8 mouse cellular contexts compared by ENCODE assay signal in the genomic region with DNA sequence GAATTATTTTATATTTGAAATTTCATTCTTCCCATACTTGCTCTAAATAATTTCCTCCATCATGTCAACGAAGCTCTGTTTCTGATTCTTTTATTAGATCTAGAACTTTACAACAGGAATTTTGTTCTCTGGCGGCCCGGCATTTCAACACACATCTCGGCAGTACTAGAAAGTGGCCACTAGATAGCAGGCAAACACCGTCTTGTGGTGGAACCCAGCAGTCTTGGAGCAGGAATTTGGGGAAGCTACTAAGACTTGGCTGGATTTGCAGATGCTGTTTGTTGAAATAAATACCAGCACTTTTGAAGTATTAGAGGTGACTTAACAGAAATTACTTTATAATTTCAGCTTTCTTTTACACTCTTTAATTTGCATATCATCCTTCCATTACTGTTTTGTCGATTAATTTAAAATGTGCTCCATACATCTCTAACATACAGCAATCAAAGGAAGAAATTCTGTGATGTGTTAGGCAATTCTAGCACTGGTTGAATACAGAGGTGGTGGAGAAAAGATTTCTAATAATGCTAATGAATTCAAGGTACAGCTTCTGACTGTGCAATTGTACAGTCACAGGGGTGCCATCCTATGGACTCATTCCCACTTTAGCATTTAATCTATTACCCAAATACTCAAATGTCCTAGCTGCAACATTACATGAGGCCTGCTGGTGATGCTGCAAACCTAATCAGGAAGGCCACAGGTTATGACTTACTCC.
DNase-seq lines count a peak whose midpoint lies in the region.

No protein-coding gene starts in this region.

- peak; percentile 17 for DNase-seq in ovary, postnatal 14 days (ENCODE audit: low spot score)
- DNase-seq in ovary, postnatal 10 days (ENCODE audit: low spot score), result no peak
- DNase-seq in cerebellum, adult 9-10 months, result peak; percentile 43
- peak; percentile 28 to 82 for DNase-seq in frontal cortex, adult 2 months (ENCODE audit: extremely low spot score in 1 of 2, low spot score in 1 of 2)
- DNase-seq in layer of hippocampus, adult 11-12 months (ENCODE audit: low spot score), result peak; percentile 45
- DNase-seq in lung, postnatal 25 days (ENCODE audit: low spot score), result peak; percentile 18
- DNase-seq in right cerebral cortex, postnatal 36 days (ENCODE audit: low spot score in 2 of 2), result peak; percentile 15 to 44
- DNase-seq in c-Kit-positive CD71-positive TER-119-positive erythroid progenitor cells, embryonic 14.5 days (ENCODE audit: low spot score), result no peak

Comparison
In these comparisons a context has a peak if more than half of its experiments do, and no peak if none do; other contexts are left out.
1. DNase-seq: peak in ovary, postnatal 14 days (single experiment), cerebellum, adult 9-10 months (single experiment), frontal cortex, adult 2 months (2 of 2), layer of hippocampus, adult 11-12 months (single experiment), lung, postnatal 25 days (single experiment) and right cerebral cortex, postnatal 36 days (2 of 2); none in ovary, postnatal 10 days (single experiment) and c-Kit-positive CD71-positive TER-119-positive erythroid progenitor cells, embryonic 14.5 days (single experiment).